Mouse (Mus musculus): Measurements from ENCODE around the gene Kank2. TPM values are rescaled to one million over a fixed set of nuclear protein-coding genes. Genes with fewer than 3 reads are reported as not detected.

Kank2 gene
- polyA plus RNA-seq, 1 experiment from 2014 or later = 5.9 TPM

DNA sequence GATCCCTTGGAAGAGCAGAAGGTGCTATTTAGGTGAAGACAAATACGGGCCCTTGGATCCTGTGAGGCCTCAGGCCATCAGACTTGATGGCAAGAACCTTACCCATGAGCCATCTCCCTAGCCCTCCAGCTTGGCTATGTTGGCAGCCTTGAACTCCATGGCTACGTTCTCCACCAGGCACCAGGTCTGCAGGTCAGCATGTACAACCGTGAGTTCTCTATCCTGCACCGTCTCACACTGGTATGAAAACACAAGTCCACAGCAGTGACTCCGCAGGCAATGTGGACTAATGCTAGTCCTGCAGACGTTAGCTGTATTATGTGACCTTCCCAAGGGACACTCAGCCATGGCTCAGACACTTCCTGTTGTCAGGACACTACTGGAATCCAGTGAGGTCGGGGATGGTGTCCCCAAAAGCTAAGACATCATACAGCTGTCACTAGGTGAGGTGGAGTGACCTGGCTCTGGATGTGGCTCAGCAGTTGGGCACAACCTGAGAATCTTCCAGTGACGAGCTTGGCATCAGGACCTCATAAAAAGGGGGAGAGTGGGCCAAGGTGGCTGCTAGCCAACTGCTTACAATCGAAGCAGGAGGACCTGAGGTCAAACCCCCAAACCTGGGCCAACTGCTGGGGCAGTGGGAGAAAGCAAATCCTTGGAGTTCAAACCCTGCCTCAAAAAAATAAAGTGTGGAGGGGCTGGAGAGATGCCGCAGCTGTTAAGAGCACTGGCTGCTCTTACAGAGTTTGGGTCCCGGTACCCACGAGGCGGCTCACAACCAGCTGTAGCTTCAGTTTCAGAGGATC, 43.8 kb downstream of the Kank2 start:
- DNase-seq (ENCODE audit: low spot score) = no peak
- Histone ChIP-seq H3K9me3 (ENCODE audit: control insufficient read depth, low read length) (no peaks in the 10 kb centered on the region), H3K4me2 (ENCODE audit: low read depth, low read length, severe bottlenecking) (no peak overlapping the region), H3K4me1 (replicated peaks; ENCODE audit: control insufficient read depth, insufficient read depth, low read length) (peaks cover 5% of the 10 kb centered on the region; the same call in 1 of the 2 replicates), H3K27me3 (ENCODE audit: control insufficient read depth, insufficient read depth, low read length) (no peaks in the 10 kb centered on the region), H3K9ac (ENCODE audit: low read length) (no peak overlapping the region), H3K4me3 (ENCODE audit: low read depth, low read length) (no peak overlapping the region), H3K36me3 (ENCODE audit: control insufficient read depth, insufficient read depth, low read length) (peaks cover 2% of the 10 kb centered on the region; the same call in 1 of the 2 replicates), H3K27ac (ENCODE audit: low read depth, low read length) (no peak overlapping the region)
- WGBS = 90% methylated on average over 13 of the region's 13 CpGs
- no peak for ATAC-seq (replicated peaks; ENCODE audit: low FRiP score)

- Histone ChIP-seq H3K9ac (ENCODE audit: low read length) (no peak overlapping the region), H3K4me2 (ENCODE audit: low read depth, low read length, severe bottlenecking) (no peak overlapping the region), H3K4me3 (ENCODE audit: low read depth, low read length) (no peak overlapping the region), H3K27me3 (ENCODE audit: control insufficient read depth, insufficient read depth, low read length) (no peaks in the 10 kb centered on the region), H3K9me3 (ENCODE audit: control insufficient read depth, low read length) (no peaks in the 10 kb centered on the region), H3K27ac (ENCODE audit: low read depth, low read length) (no peak overlapping the region), H3K4me1 (replicated peaks; ENCODE audit: control insufficient read depth, insufficient read depth, low read length) (peaks cover 3% of the 10 kb centered on the region; the same call in 1 of the 2 replicates), H3K36me3 (ENCODE audit: control insufficient read depth, insufficient read depth, low read length) (peaks cover 2% of the 10 kb centered on the region; the same call in 1 of the 2 replicates)
- no peak for DNase-seq (ENCODE audit: low spot score)
- 86% methylated on average over 2 of the region's 2 CpGs for WGBS
- ATAC-seq (replicated peaks; ENCODE audit: low FRiP score) = no peak
These were observed 44.5 kb downstream of the Kank2 start for GRCm38 (mm10) chr9:21754003-21754402.

DNA sequence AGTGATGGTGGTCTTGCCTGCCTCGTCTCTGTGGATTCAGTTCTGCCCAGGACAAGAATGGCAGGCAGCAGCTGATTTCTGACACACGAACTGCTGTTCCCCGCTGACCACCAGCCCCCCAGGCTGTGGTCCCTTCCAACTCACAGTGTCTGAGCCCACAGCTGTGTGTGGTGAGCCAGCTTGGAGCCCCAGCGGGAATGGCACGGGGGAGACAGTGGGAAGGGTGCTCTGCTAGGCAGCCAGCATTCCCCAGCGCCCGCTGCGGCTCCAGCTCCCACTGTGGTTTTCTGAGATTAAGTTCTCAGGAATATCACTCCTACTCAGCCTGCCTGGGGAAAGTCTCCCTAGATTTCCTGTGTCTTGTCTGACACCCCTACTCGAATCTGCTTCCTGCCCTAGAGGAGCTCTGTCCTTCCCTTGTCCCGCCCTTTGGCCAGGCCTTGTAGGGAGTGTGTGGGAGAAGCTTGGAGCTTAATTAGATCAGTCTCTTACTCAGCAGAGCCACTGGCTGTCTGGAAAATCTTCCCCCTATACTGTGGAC, 46.2 kb downstream of the Kank2 start:
- 63% methylated on average over 10 of the region's 10 CpGs for WGBS
- Histone ChIP-seq H3K27me3 (ENCODE audit: control insufficient read depth, insufficient read depth, low read length) (no peaks in the 10 kb centered on the region), H3K27ac (ENCODE audit: low read depth, low read length) (no peak overlapping the region), H3K9me3 (ENCODE audit: control insufficient read depth, low read length) (no peaks in the 10 kb centered on the region), H3K36me3 (ENCODE audit: control insufficient read depth, insufficient read depth, low read length) (peaks cover 2% of the 10 kb centered on the region; the same call in 1 of the 2 replicates), H3K4me1 (replicated peaks; ENCODE audit: control insufficient read depth, insufficient read depth, low read length) (no peaks in the 10 kb centered on the region), H3K9ac (ENCODE audit: low read length) (no peak overlapping the region), H3K4me3 (ENCODE audit: low read depth, low read length) (no peak overlapping the region), H3K4me2 (ENCODE audit: low read depth, low read length, severe bottlenecking) (no peak overlapping the region)
- no peak for DNase-seq (ENCODE audit: low spot score)
- ATAC-seq (replicated peaks; ENCODE audit: low FRiP score) = no peak

DNA sequence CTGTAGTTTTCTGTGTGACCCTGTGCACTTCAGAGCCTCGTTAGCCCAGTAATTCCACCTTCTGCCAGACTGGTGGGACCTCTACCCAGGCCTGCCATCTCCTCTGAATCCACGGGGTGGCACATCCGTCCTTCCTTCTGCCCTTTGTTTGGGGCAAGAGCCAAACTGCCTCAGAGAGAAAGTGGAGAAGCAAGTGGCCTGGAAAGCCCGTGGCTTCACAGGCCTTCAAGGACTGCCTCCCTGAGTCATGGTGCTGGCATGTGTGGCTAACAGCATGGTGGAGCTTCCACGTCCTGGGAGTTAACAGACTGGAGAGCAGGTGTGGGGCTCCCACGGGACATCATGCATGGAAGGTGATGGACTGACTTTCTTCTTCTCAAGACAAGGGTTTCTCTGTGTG, 47.2 kb downstream of the Kank2 start:
- peaks cover 5% of the 10 kb centered on the region for H3K36me3 ChIP-seq (ENCODE audit: control insufficient read depth, insufficient read depth, low read length)
- H3K4me1 ChIP-seq (replicated peaks; ENCODE audit: control insufficient read depth, insufficient read depth, low read length) = no peaks in the 10 kb centered on the region
- no peak overlapping the region for H3K9ac ChIP-seq (ENCODE audit: low read length)
- H3K27me3 ChIP-seq (ENCODE audit: control insufficient read depth, insufficient read depth, low read length) = no peaks in the 10 kb centered on the region
- no peak overlapping the region for H3K27ac ChIP-seq (ENCODE audit: low read depth, low read length)
- H3K4me2 ChIP-seq (ENCODE audit: low read depth, low read length, severe bottlenecking) = no peak overlapping the region
- no peaks in the 10 kb centered on the region for H3K9me3 ChIP-seq (ENCODE audit: control insufficient read depth, low read length)
- no peak overlapping the region for H3K4me3 ChIP-seq (ENCODE audit: low read depth, low read length)
- no peak for DNase-seq (ENCODE audit: low spot score)
- no peak for ATAC-seq (replicated peaks; ENCODE audit: low FRiP score)
- WGBS = 72% methylated on average over 6 of the region's 6 CpGs

- Histone ChIP-seq H3K27ac (ENCODE audit: low read depth, low read length) (no peak overlapping the region), H3K36me3 (ENCODE audit: control insufficient read depth, insufficient read depth, low read length) (peaks cover 13% of the 10 kb centered on the region), H3K4me2 (ENCODE audit: low read depth, low read length, severe bottlenecking) (no peak overlapping the region), H3K9ac (ENCODE audit: low read length) (no peak overlapping the region), H3K4me3 (ENCODE audit: low read depth, low read length) (no peak overlapping the region), H3K27me3 (ENCODE audit: control insufficient read depth, insufficient read depth, low read length) (no peaks in the 10 kb centered on the region), H3K9me3 (ENCODE audit: control insufficient read depth, low read length) (no peaks in the 10 kb centered on the region), H3K4me1 (replicated peaks; ENCODE audit: control insufficient read depth, insufficient read depth, low read length) (no peaks in the 10 kb centered on the region)
- no peak for ATAC-seq (replicated peaks; ENCODE audit: low FRiP score)
- no peak for DNase-seq (ENCODE audit: low spot score)
- WGBS = 76% methylated on average over 3 of the region's 3 CpGs
These were observed 48.2 kb downstream of the Kank2 start for GRCm38 (mm10) chr9:21750370-21750769.

GRCm38 (mm10) chr9:21749382-21750118, 49.0 kb downstream of the Kank2 start:
- Histone ChIP-seq H3K4me1 (replicated peaks; ENCODE audit: control insufficient read depth, insufficient read depth, low read length) (no peaks in the 10 kb centered on the region), H3K9ac (ENCODE audit: low read length) (no peak overlapping the region), H3K9me3 (ENCODE audit: control insufficient read depth, low read length) (no peaks in the 10 kb centered on the region), H3K27ac (ENCODE audit: low read depth, low read length) (no peak overlapping the region), H3K4me3 (ENCODE audit: low read depth, low read length) (no peak overlapping the region), H3K4me2 (ENCODE audit: low read depth, low read length, severe bottlenecking) (no peak overlapping the region), H3K36me3 (ENCODE audit: control insufficient read depth, insufficient read depth, low read length) (peaks cover 18% of the 10 kb centered on the region), H3K27me3 (ENCODE audit: control insufficient read depth, insufficient read depth, low read length) (no peaks in the 10 kb centered on the region)
- WGBS = 85% methylated on average over 6 of the region's 6 CpGs
- DNase-seq (ENCODE audit: low spot score) = no peak
- no peak for ATAC-seq (replicated peaks; ENCODE audit: low FRiP score)

GRCm38 (mm10) chr9:21748491-21748890, 50.1 kb downstream of the Kank2 start:
- WGBS = 90% methylated on average over 10 of the region's 10 CpGs
- Histone ChIP-seq H3K9ac (ENCODE audit: low read length) (no peak overlapping the region), H3K27me3 (ENCODE audit: control insufficient read depth, insufficient read depth, low read length) (no peaks in the 10 kb centered on the region), H3K27ac (ENCODE audit: low read depth, low read length) (no peak overlapping the region), H3K9me3 (ENCODE audit: control insufficient read depth, low read length) (no peaks in the 10 kb centered on the region), H3K36me3 (ENCODE audit: control insufficient read depth, insufficient read depth, low read length) (peaks cover 22% of the 10 kb centered on the region), H3K4me3 (ENCODE audit: low read depth, low read length) (no peak overlapping the region), H3K4me1 (replicated peaks; ENCODE audit: control insufficient read depth, insufficient read depth, low read length) (no peaks in the 10 kb centered on the region), H3K4me2 (ENCODE audit: low read depth, low read length, severe bottlenecking) (no peak overlapping the region)
- DNase-seq (ENCODE audit: low spot score) = no peak
- ATAC-seq (replicated peaks; ENCODE audit: low FRiP score) = no peak

DNA sequence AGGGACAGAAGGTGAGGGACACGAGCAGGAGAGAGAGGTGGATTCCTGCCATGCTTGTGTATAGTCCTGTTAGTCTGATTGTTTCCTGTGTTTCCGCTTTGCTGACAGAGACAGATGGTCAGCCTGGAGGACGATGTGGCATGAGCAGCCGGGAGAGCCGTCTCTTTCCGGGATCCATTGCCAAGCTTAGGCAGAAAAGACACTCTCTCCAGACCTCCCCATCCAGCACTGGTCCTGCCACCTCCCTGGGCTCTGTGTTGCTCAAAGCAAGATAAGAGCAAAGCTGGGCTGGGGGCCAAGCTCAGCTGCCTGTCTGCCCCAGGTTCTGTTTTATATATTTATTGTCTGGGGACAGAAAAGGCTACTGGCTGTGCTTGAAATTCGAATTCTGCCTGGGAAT, 50.5 kb downstream of the Kank2 start:
- ATAC-seq (replicated peaks; ENCODE audit: low FRiP score) (no peak), DNase-seq (ENCODE audit: low spot score) (no peak)
- H3K36me3 ChIP-seq (ENCODE audit: control insufficient read depth, insufficient read depth, low read length) = peaks cover 23% of the 10 kb centered on the region
- no peaks in the 10 kb centered on the region for H3K9me3 ChIP-seq (ENCODE audit: control insufficient read depth, low read length)
- no peak overlapping the region for H3K27ac ChIP-seq (ENCODE audit: low read depth, low read length)
- 87% methylated on average over 7 of the region's 7 CpGs for WGBS
- no peaks in the 10 kb centered on the region for H3K4me1 ChIP-seq (replicated peaks; ENCODE audit: control insufficient read depth, insufficient read depth, low read length)
- no peak overlapping the region for H3K4me2 ChIP-seq (ENCODE audit: low read depth, low read length, severe bottlenecking)
- no peak overlapping the region for H3K9ac ChIP-seq (ENCODE audit: low read length)
- H3K4me3 ChIP-seq (ENCODE audit: low read depth, low read length) = no peak overlapping the region
- no peaks in the 10 kb centered on the region for H3K27me3 ChIP-seq (ENCODE audit: control insufficient read depth, insufficient read depth, low read length)

Measured in forebrain, embryonic 11.5 days (tissue).